Mouse (Mus musculus): Measurements from ENCODE around the gene Ttc9c. TPM values are rescaled to one million over a fixed set of nuclear protein-coding genes. Genes with fewer than 3 reads are reported as not detected.

Ttc9c gene
- 69.0 and 74.5 TPM in 2 replicates for polyA plus RNA-seq (2016; fragmentation: Nextera tagmentation; extraction: Ambion mirVana)

GRCm38 (mm10) chr19:8818801-8819595 is at the start of gene Ttc9c:
Gene Ttc9c, minus strand, starts transcription at chr19:8819333.
- Histone ChIP-seq H3K27ac (replicated peaks) (peak within 1 kb of the TSS; percentile 98), H3K4me1 (peaks cover 46% of the 10 kb centered on the region), H3K36me3 (peaks cover 58% of the 10 kb centered on the region), H3K4me3 (peak within 1 kb of the TSS; percentile 100), H3K27me3 (ENCODE audit: low read depth, poor library complexity, severe bottlenecking) (no peaks in the 10 kb centered on the region), H3K9me3 (replicated peaks) (no peaks in the 10 kb centered on the region)
- under 1% methylated on average over 33 of the region's 33 CpGs for WGBS
- DNase-seq (ENCODE audit: low spot score): peak; percentile 97

- no peaks in the 10 kb centered on the region for H3K4me1 ChIP-seq
- H3K36me3 ChIP-seq: no peaks in the 10 kb centered on the region
- H3K27ac ChIP-seq (replicated peaks): no peak overlapping the region
- WGBS: 85% methylated on average over 6 of the region's 6 CpGs
- H3K9me3 ChIP-seq (replicated peaks): no peaks in the 10 kb centered on the region
- H3K27me3 ChIP-seq (ENCODE audit: low read depth, poor library complexity, severe bottlenecking): no peaks in the 10 kb centered on the region
- no peak for DNase-seq (ENCODE audit: low spot score)
- H3K4me3 ChIP-seq: no peak overlapping the region
Observed at GRCm38 (mm10) chr19:8864265-8864664, 45.1 kb upstream of the Ttc9c start.

GRCm38 (mm10) chr19:8859018-8859417 is 39.9 kb upstream of the Ttc9c start:
- Histone ChIP-seq H3K36me3 (no peaks in the 10 kb centered on the region), H3K27me3 (ENCODE audit: low read depth, poor library complexity, severe bottlenecking) (no peaks in the 10 kb centered on the region), H3K4me3 (no peak overlapping the region), H3K4me1 (no peaks in the 10 kb centered on the region), H3K9me3 (replicated peaks) (no peaks in the 10 kb centered on the region), H3K27ac (replicated peaks) (no peak overlapping the region)
- DNase-seq (ENCODE audit: low spot score): no peak
- 25% methylated on average over 1 of the region's 1 CpGs for WGBS

GRCm38 (mm10) chr19:8857689-8858088 is 38.6 kb upstream of the Ttc9c start:
- no peak for DNase-seq (ENCODE audit: low spot score)
- Histone ChIP-seq H3K9me3 (replicated peaks) (no peaks in the 10 kb centered on the region), H3K4me1 (no peaks in the 10 kb centered on the region), H3K27ac (replicated peaks) (no peak overlapping the region), H3K27me3 (ENCODE audit: low read depth, poor library complexity, severe bottlenecking) (no peaks in the 10 kb centered on the region), H3K4me3 (no peak overlapping the region), H3K36me3 (no peaks in the 10 kb centered on the region)
- WGBS: 46% methylated on average over 4 of the region's 4 CpGs

GRCm38 (mm10) chr19:8853117-8853516 is 34.0 kb upstream of the Ttc9c start:
- H3K27ac ChIP-seq (replicated peaks): no peak overlapping the region
- no peaks in the 10 kb centered on the region for H3K9me3 ChIP-seq (replicated peaks)
- 85% methylated on average over 3 of the region's 3 CpGs for WGBS
- peaks cover 5% of the 10 kb centered on the region for H3K36me3 ChIP-seq
- no peak overlapping the region for H3K4me3 ChIP-seq
- H3K4me1 ChIP-seq: peaks cover 7% of the 10 kb centered on the region; the same call in 1 of the 2 replicates
- H3K27me3 ChIP-seq (ENCODE audit: low read depth, poor library complexity, severe bottlenecking): no peaks in the 10 kb centered on the region
- DNase-seq (ENCODE audit: low spot score): no peak

- 62% methylated on average over 10 of the region's 10 CpGs for WGBS
- Histone ChIP-seq H3K27me3 (ENCODE audit: low read depth, poor library complexity, severe bottlenecking) (no peaks in the 10 kb centered on the region), H3K4me1 (peaks cover 7% of the 10 kb centered on the region; the same call in 1 of the 2 replicates), H3K9me3 (replicated peaks) (no peaks in the 10 kb centered on the region), H3K4me3 (no peak overlapping the region), H3K27ac (replicated peaks) (no peak overlapping the region), H3K36me3 (peaks cover 13% of the 10 kb centered on the region)
- no peak for DNase-seq (ENCODE audit: low spot score)
Observed at GRCm38 (mm10) chr19:8852236-8852928, 33.2 kb upstream of the Ttc9c start.

- H3K4me1 ChIP-seq: peaks cover 7% of the 10 kb centered on the region; the same call in 1 of the 2 replicates
- no peaks in the 10 kb centered on the region for H3K27me3 ChIP-seq (ENCODE audit: low read depth, poor library complexity, severe bottlenecking)
- WGBS: 55% methylated on average over 7 of the region's 7 CpGs
- no peak for DNase-seq (ENCODE audit: low spot score)
- H3K9me3 ChIP-seq (replicated peaks): no peaks in the 10 kb centered on the region
- peaks cover 20% of the 10 kb centered on the region for H3K36me3 ChIP-seq
- H3K27ac ChIP-seq (replicated peaks): no peak overlapping the region
- no peak overlapping the region for H3K4me3 ChIP-seq
Observed at GRCm38 (mm10) chr19:8851639-8852038, 32.5 kb upstream of the Ttc9c start.

GRCm38 (mm10) chr19:8850402-8850901 is 31.3 kb upstream of the Ttc9c start, which contains the start of gene Lrrn4cl:
Gene Lrrn4cl, plus strand, starts transcription at chr19:8850768.
- DNase-seq (ENCODE audit: low spot score): no peak
- peaks cover 7% of the 10 kb centered on the region; the same call in 1 of the 2 replicates for H3K4me1 ChIP-seq
- no peaks in the 10 kb centered on the region for H3K9me3 ChIP-seq (replicated peaks)
- no peaks in the 10 kb centered on the region for H3K27me3 ChIP-seq (ENCODE audit: low read depth, poor library complexity, severe bottlenecking)
- H3K4me3 ChIP-seq: no peak within 1 kb of the TSS
- 36% methylated on average over 7 of the region's 7 CpGs for WGBS
- peaks cover 32% of the 10 kb centered on the region for H3K36me3 ChIP-seq
- 0 out of 2 replicates have a peak within 1 kb of the TSS, but pooled peaks have one; percentile 38 for H3K27ac ChIP-seq (replicated peaks)

- Histone ChIP-seq H3K36me3 (peaks cover 38% of the 10 kb centered on the region), H3K4me3 (no peak overlapping the region), H3K27ac (replicated peaks) (no peak overlapping the region), H3K9me3 (replicated peaks) (no peaks in the 10 kb centered on the region), H3K27me3 (ENCODE audit: low read depth, poor library complexity, severe bottlenecking) (no peaks in the 10 kb centered on the region), H3K4me1 (peaks cover 7% of the 10 kb centered on the region; the same call in 1 of the 2 replicates)
- WGBS: 86% methylated on average over 5 of the region's 5 CpGs
- DNase-seq (ENCODE audit: low spot score): no peak
Observed at GRCm38 (mm10) chr19:8848356-8848755, 29.2 kb upstream of the Ttc9c start.

GRCm38 (mm10) chr19:8844371-8845129 is 25.4 kb upstream of the Ttc9c start:
- Histone ChIP-seq H3K4me1 (peaks cover 19% of the 10 kb centered on the region), H3K4me3 (no peak overlapping the region), H3K27ac (replicated peaks) (no peak overlapping the region), H3K9me3 (replicated peaks) (no peaks in the 10 kb centered on the region), H3K36me3 (peaks cover 60% of the 10 kb centered on the region), H3K27me3 (ENCODE audit: low read depth, poor library complexity, severe bottlenecking) (no peaks in the 10 kb centered on the region)
- WGBS: 71% methylated on average over 5 of the region's 5 CpGs
- peak; percentile 69 for DNase-seq (ENCODE audit: low spot score)

GRCm38 (mm10) chr19:8842961-8843360 is 23.8 kb upstream of the Ttc9c start:
- peaks cover 53% of the 10 kb centered on the region for H3K36me3 ChIP-seq
- no peaks in the 10 kb centered on the region for H3K27me3 ChIP-seq (ENCODE audit: low read depth, poor library complexity, severe bottlenecking)
- 90% methylated on average over 6 of the region's 6 CpGs for WGBS
- peaks cover 35% of the 10 kb centered on the region for H3K4me1 ChIP-seq
- no peaks in the 10 kb centered on the region for H3K9me3 ChIP-seq (replicated peaks)
- DNase-seq (ENCODE audit: low spot score): no peak
- H3K4me3 ChIP-seq: no peak overlapping the region
- no peak overlapping the region for H3K27ac ChIP-seq (replicated peaks)

- DNase-seq (ENCODE audit: low spot score): no peak
- Histone ChIP-seq H3K27ac (replicated peaks) (peak overlapping the region; percentile 98), H3K27me3 (ENCODE audit: low read depth, poor library complexity, severe bottlenecking) (no peaks in the 10 kb centered on the region), H3K9me3 (replicated peaks) (no peaks in the 10 kb centered on the region), H3K36me3 (peaks cover 43% of the 10 kb centered on the region), H3K4me3 (peak overlapping the region; percentile 61; the same call in 1 of the 2 replicates), H3K4me1 (peaks cover 46% of the 10 kb centered on the region)
- WGBS: 92% methylated on average over 7 of the region's 7 CpGs
Observed at GRCm38 (mm10) chr19:8841012-8841411, 21.9 kb upstream of the Ttc9c start.
